Mouse (Mus musculus): ENCODE results near the gene Ide. TPM values are rescaled to one million over a fixed set of nuclear protein-coding genes. Genes with fewer than 3 reads are reported as not detected.

Ide gene
- total RNA-seq, 2 experiments from 2014 or later, result 88.1 to 99.2 TPM

DNA sequence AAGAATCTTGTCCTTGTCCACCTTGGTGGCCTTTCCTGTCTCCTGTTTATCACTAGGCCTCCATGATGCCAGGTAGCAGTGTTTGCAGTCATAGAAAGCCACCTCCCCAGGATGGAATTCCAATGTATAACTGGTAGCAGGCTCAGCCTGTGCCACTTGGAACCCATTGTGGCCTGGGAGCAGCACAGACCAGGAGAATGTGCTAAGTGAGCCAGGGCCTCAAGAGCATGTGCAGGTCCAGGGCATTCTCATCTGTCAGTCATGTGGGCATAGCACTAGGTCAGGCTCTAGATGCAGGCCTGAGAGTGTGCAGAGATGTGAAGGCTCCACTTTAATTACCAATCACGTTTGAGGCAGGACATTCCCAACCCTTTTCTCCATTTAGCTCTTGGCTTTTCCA, 58.5 kb downstream of the Ide start:
- intact Hi-C loops (cut with DNase I), result loop anchor here (10.0 kb wide), 1 partner anchor 394 kb away; no protein-coding TSS in a partner anchor

GRCm38 (mm10) chr19:37275555-37275954, 62.1 kb downstream of the Ide start:
- DNase-seq, result no peak
- intact Hi-C loops (cut with DNase I), result loop anchor here (10.0 kb wide), 1 partner anchor 391 kb away; no protein-coding TSS in a partner anchor

More for the DNA sequence above, 58.5 kb downstream of the Ide start:
- no peak for DNase-seq

DNA sequence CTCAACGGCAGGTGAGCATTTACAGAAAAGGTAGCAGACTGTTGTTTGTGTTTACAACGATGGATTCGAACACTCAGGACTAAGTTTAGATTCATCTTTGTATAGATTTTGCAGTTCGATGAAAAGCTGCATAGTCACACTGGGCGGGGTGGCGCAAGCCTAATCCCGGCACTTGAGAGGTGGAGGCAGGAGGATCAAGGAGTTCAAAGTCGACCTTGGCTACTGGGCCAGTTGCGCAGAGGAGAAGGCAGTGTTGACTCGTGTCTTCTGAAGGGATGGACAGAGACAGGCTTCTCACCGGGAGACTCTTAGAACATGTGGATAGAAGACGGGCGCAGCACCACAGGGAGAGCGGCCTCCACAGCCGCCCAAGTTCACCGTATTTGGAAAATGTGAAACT, 68.5 kb downstream of the Ide start:
- DNase-seq, result no peak
- intact Hi-C loops (cut with DNase I), result no loop called here

GRCm38 (mm10) chr19:37265333-37266103, 72.1 kb downstream of the Ide start:
- intact Hi-C loops (cut with DNase I), result loop anchor here (1.0 kb wide), 1 partner anchor 215 kb away; no protein-coding TSS in a partner anchor
- DNase-seq, result peak; percentile 82

GRCm38 (mm10) chr19:37263943-37264897, 73.4 kb downstream of the Ide start:
- intact Hi-C loops (cut with DNase I), result no loop called here
- DNase-seq, result peak in 1 of 2 experiments; percentile 23

- no peak for DNase-seq
- intact Hi-C loops (cut with DNase I), result no loop called here
These were observed 74.1 kb downstream of the Ide start for GRCm38 (mm10) chr19:37263566-37263942.

- intact Hi-C loops (cut with DNase I), result no loop called here
- DNase-seq, result no peak
These were observed 75.3 kb downstream of the Ide start for GRCm38 (mm10) chr19:37262389-37262788.

DNA sequence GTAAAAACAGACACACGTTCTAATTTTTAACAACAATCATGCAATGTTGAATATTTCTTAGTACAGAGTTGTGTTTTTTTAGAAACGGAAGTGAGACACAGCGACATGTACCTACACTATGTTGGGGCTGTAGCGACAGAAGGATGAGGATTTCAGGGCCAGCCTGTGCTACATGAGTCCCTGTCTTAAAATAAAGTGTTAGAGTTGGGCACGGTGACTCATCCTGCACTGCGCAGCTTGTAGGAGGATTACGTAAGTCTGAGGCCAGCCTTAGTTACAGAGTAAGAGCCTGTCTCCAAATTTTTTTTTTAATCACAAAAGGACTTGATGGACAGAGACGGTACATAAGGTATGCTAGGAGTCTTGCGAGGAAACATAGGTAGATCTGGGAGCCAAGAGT, 82.3 kb downstream of the Ide start:
- DNase-seq, result no peak
- intact Hi-C loops (cut with DNase I), result no loop called here

- no peak for DNase-seq
- intact Hi-C loops (cut with DNase I), result no loop called here
These were observed 85.5 kb downstream of the Ide start for GRCm38 (mm10) chr19:37252104-37252503.

- intact Hi-C loops (cut with DNase I), result no loop called here
These were observed 89.5 kb downstream of the Ide start for GRCm38 (mm10) chr19:37248199-37248598.

GRCm38 (mm10) chr19:37246859-37247258, 90.8 kb downstream of the Ide start:
- intact Hi-C loops (cut with DNase I), result no loop called here
- no peak for DNase-seq

More at GRCm38 (mm10) chr19:37248199-37248598, 89.5 kb downstream of the Ide start:
- no peak for DNase-seq

- DNase-seq, result no peak
- intact Hi-C loops (cut with DNase I), result no loop called here
These were observed 94.9 kb downstream of the Ide start for GRCm38 (mm10) chr19:37242707-37243106.

DNA sequence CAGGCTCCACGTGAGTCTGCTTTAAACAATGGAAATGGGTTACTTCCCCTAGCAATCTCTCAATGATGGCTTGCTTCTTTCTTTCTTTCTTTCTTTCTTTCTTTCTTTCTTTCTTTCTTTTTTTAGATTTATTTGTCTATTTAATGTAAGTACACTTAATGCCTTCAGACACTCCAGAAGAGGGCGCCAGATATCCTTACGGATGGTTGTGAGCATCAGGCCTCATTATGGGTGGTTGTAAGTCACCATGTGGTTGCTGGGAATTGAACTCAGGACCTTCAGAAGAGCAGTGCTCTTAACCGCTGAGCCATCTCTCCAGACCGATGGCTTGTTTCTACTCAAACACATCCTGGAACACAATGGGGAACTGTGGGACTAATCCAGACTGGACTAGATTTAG, 96.5 kb downstream of the Ide start:
- intact Hi-C loops (cut with DNase I), result no loop called here
- no peak for DNase-seq

GRCm38 (mm10) chr19:37239096-37239495, 98.6 kb downstream of the Ide start:
- intact Hi-C loops (cut with DNase I), result no loop called here
- no peak for DNase-seq

GRCm38 (mm10) chr19:37238651-37239050, 99.0 kb downstream of the Ide start:
- intact Hi-C loops (cut with DNase I), result no loop called here
- no peak for DNase-seq

DNA sequence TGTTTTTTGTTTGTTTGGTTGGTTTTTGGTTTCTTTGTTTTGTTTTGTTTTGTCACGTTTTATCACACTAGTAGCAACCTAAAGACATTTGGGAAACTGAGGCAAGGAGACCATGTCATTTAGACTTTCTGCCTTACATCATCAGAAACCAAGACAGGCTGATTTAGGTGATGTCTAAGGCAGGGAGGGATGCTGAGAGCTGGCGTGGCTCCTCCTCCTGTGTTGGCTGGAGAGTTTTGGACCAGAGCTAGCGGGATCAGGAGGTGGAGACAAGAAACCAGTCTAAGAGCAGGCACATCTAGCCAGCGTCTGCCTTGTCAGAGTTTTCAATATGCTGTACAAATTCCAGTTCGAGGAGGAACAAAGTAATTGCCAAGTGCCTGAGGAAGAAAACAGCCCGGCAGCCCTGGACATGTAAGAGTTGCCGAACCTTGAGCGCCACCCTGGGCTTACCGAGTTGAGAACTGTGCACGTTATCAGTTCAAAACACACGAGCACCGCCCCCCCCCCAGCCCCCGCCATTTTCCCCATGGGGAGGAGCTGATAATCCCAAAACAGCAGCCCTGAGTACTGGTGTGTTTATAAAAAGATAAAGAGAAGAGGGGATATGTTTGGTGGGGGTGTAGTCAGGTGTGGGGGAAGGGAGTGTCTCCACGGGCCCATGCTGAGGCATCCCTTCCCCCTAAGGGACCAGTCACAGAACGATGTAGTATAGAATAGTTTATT, 99.8 kb downstream of the Ide start:
- intact Hi-C loops (cut with DNase I), result no loop called here
- DNase-seq, result no peak

DNA sequence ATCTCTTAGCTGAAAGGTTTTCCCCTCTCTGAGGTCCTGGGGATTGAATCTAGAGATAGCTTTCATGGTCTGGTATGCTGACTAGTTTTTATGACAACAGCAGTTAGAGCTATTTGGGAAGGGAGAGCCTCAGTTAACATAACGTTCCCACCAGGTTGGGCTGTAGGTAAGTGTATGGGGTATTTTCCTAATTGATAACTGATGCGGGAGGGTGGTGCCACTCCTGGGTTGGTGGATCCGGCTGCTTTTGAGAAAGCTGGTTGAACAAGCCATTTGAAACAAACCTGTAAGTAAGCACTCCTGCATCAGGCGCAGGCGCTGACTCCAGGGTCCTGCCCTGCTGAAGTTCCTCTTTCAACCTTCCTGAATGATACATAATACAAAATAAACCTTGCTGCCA, 100.3 kb downstream of the Ide start:
- DNase-seq, result no peak
- intact Hi-C loops (cut with DNase I), result no loop called here

- no peak for DNase-seq
- intact Hi-C loops (cut with DNase I), result no loop called here
These were observed 101.8 kb downstream of the Ide start for GRCm38 (mm10) chr19:37235818-37236217.

- intact Hi-C loops (cut with DNase I), result no loop called here
- DNase-seq, result no peak
These were observed 103.8 kb downstream of the Ide start for GRCm38 (mm10) chr19:37233561-37234539.
